18 mouse cellular contexts compared by ENCODE assay signal in the genomic region with DNA sequence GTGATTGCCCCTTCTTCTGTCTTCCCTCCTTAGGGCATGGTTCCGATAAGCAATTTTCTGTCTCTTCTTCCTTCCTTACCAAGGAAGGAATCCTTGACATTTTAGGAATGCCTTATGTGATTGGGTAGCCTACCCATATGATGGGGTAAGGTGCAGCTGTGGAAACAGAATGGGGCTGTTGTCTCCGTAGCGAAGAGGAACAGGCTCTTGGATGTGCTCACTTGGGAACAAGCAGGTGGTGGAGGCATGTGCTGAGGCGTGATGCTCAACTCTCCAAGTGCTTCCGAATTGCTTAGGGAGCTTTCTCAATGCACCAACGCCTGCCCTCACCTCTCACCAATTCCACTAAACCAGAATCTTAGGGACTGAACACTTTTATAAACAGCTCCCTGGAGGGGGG.
A peak's percentile ranks its signal among the peaks of the same experiment; 100 is the strongest.
DNase-seq lines count a peak whose midpoint lies in the region.
"Had no signal": no experiment of that assay in that cellular context is flagged by ENCODE, and none has a peak within 500 bp of the region (broad histone marks: within the 10 kb centered on the region; RNA-seq: fewer than 3 reads in every experiment).

No protein-coding gene starts in this region.

- peak; percentile 59 for DNase-seq in layer of hippocampus, adult 11-12 months (ENCODE audit: low spot score)
- no peak for DNase-seq in layer of hippocampus, postnatal 10 days (ENCODE audit: low spot score in 2 of 2)
- peak; percentile 76 for DNase-seq in layer of hippocampus, adult 9-11 months
- no peak for DNase-seq in layer of hippocampus, postnatal 36 days
- DNase-seq in brain, adult 2 months (ENCODE audit: low read depth, low spot score) = peak; percentile 72
- peak; percentile 29 to 60 for DNase-seq in layer of hippocampus, postnatal 14 days (ENCODE audit: low spot score in 2 of 2)
- DNase-seq: adrenal gland, adult 2 months; adrenal gland, postnatal 14 days; cerebellum, adult 11-12 months; cerebellum, adult 8-10 months; cerebellum, postnatal 10 days; cerebellum, postnatal 36 days; embryo, embryonic 11 days; gastrocnemius, postnatal 10 days; gastrocnemius, postnatal 36 days; heart, adult 2 months; heart, postnatal 14 days; heart, postnatal 4 days had no signal

Comparison
In these comparisons a context has a peak if more than half of its experiments do, and no peak if none do; other contexts are left out.
1. DNase-seq: peak in layer of hippocampus, adult 11-12 months (single experiment), layer of hippocampus, adult 9-11 months (single experiment), brain, adult 2 months (single experiment) and layer of hippocampus, postnatal 14 days (2 of 2); none in layer of hippocampus, postnatal 10 days (0 of 2) and layer of hippocampus, postnatal 36 days (0 of 2).